Mouse (Mus musculus) liver, embryonic 14.5 days (tissue): Measurements from ENCODE around the gene Hyal6. TPM values are rescaled to one million over a fixed set of nuclear protein-coding genes. Genes with fewer than 3 reads are reported as not detected.

Source experiments
- ATAC-seq: fragments of 200-750 bp; cut with Nextera tagmentation; 2 replicates; pipeline ENCODE4 v1.8.0; 2017; ENCODE audit warnings: moderate number of reproducible peaks, mild to moderate bottlenecking, moderate library complexity; ENCODE audit not compliant: insufficient read depth
- DNase-seq, 3 experiments: peaks; one replicate each; pipeline ENCODE4 v3.0.0-alpha.2; 2012 to 2013; ENCODE audit warnings: low read depth in 3 of 3, low spot score in 3 of 3
- H3K27ac ChIP-seq: fragments of 300-500 bp; sonication (generic); 2 replicates; pipeline ENCODE4 v1.5.1; 2014; ENCODE audit warnings: moderate library complexity, mild to moderate bottlenecking, control low read depth, inconsistent platforms
- H3K27me3 ChIP-seq: fragments of 300-500 bp; sonication (generic); 2 replicates; pipeline ENCODE4 v1.6.1; 2014; ENCODE audit warnings: mild to moderate bottlenecking, low read length, moderate library complexity; ENCODE audit not compliant: control insufficient read depth, insufficient read depth
- H3K36me3 ChIP-seq: fragments of 300-500 bp; sonication (generic); replicated peaks from 2 replicates; pipeline ENCODE4 v1.6.1; 2014; ENCODE audit warnings: low read depth; ENCODE audit not compliant: control insufficient read depth, insufficient read depth
- H3K4me1 ChIP-seq, 2 experiments: fragments of 200-500 bp in 1 of 2; fragments of 300-500 bp in 1 of 2; sonication (generic) in 1 of 2; replicated peaks; 2 replicates each; pipeline ENCODE4 v1.6.1; 2012 to 2014; ENCODE audit warnings: antibody characterized with exemption in 1 of 2, inconsistent platforms in 1 of 2, low read length in 1 of 2; ENCODE audit not compliant: control insufficient read depth in 2 of 2, insufficient read depth in 2 of 2
- H3K4me2 ChIP-seq: fragments of 300-500 bp; sonication (generic); 2 replicates; pipeline ENCODE4 v1.6.1; 2014; ENCODE audit warnings: low read depth, mild to moderate bottlenecking, control low read depth, moderate library complexity
- H3K4me3 ChIP-seq, 2 experiments: fragments of 200-500 bp in 1 of 2; fragments of 300-500 bp in 1 of 2; sonication (generic) in 1 of 2; 2 replicates each; pipeline ENCODE4 v1.5.1; 2012 to 2014; ENCODE audit warnings: low read depth in 2 of 2, low read length in 2 of 2, mild to moderate bottlenecking in 2 of 2, control low read depth in 1 of 2, inconsistent platforms in 1 of 2, moderate library complexity in 1 of 2; ENCODE audit not compliant: insufficient read depth in 1 of 2
- H3K9ac ChIP-seq: fragments of 300-500 bp; sonication (generic); replicated peaks from 2 replicates; pipeline ENCODE4 v1.6.1; 2014; ENCODE audit warnings: mild to moderate bottlenecking, control low read depth, moderate library complexity
- H3K9me3 ChIP-seq: fragments of 300-500 bp; sonication (generic); 2 replicates; pipeline ENCODE4 v1.6.1; 2016; ENCODE audit warnings: low read length, mixed read lengths; ENCODE audit not compliant: control insufficient read depth
- CTCF ChIP-seq: IDR thresholded peaks from 2 replicates; pipeline ENCODE4 v1.5.1; 2016; ENCODE audit warnings: antibody characterized with exemption, low read depth, control low read depth
- EP300 ChIP-seq: IDR thresholded peaks from 2 replicates; pipeline ENCODE4 v1.6.1; 2016; ENCODE audit warnings: antibody characterized with exemption, low read depth
- WGBS: fragments of 180-500 bp; shearing (Covaris S2); extraction: QIAGEN DNeasy Blood & Tissue Kit; methylation state at CpG from one replicate; pipeline ENCODE4 v1.1.7; 2014; ENCODE audit not compliant: insufficient replicate concordance; 5-methylcytosine and 5-hydroxymethylcytosine counted together
- polyA plus RNA-seq, 2 experiments: library from polyadenylated mRNA; depleted of rRNA in 1 of 2; stranded (reverse) in 1 of 2; unstranded in 1 of 2; fragments of >200 nt; fragmentation: Nextera tagmentation in 1 of 2; extraction: Ambion mirVana in 1 of 2; gene quantifications; 2 replicates each; pipeline versions ENCODE4 v1.2.1 to v1.2.3; 2012 to 2014

The Hyal6 gene
- polyA plus RNA-seq (2012; rRNA removed) (not detected in 2 replicates), polyA plus RNA-seq (2014; fragmentation: Nextera tagmentation; extraction: Ambion mirVana) (0.03 TPM in 1 of 2 replicates, not detected in the other)

DNA sequence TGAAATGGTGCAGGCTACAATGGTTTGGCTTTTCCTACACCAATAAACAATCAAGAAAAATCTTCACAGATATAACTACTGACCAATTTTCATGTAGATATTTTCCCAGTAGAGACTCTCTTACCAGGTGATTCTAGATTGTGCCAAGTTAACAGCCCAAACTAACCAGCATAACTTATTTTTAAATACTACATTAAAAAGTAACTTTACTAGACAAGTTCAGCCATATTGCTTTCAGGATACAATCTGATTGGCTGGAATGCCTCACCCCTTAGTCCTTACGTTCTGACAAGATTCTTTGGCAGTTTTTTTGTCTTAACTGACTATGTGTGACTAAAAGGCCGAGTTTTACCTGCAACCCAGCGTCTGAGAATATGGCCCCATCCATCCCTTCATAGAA lies at the start of gene Hyal6:
Hyal6 (plus strand) TSS at position 301 of the 400 bp plus-strand sequence.
- ATAC-seq (no peak), DNase-seq (no peak)
- Histone ChIP-seq H3K4me3 (no peak within 1 kb of the TSS), H3K36me3 (no peaks in the 10 kb centered on the region), H3K4me2 (no peak within 1 kb of the TSS), H3K4me1 (no peaks in the 10 kb centered on the region), H3K27ac (no peak within 1 kb of the TSS), H3K9me3 (no peaks in the 10 kb centered on the region), H3K9ac (no peak within 1 kb of the TSS), H3K27me3 (no peaks in the 10 kb centered on the region)
- WGBS = 46% methylated on average over 3 of the region's 3 CpGs
- TF ChIP-seq CTCF (no peak), EP300 (no peak)

DNA sequence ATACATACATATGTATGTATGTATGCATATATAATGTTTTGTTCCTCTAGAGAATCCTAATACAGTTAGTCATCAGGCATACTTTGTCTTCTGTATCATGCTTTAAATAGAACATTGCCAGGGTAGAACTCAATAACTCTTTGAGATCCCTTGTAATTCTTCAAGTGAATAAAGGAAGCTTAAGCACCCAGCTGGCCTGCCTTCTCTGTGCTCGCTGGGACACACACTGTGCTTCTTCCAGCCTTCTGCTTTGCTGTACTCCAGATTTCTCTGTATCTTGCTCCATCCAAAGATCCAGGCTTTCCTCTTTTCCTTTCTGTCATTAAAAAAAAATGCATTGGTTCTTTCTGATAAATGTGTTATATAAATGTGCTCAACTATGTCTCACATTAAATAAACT lies 45.2 kb upstream of the Hyal6 start:
- Histone ChIP-seq H3K4me3 (no peak overlapping the region), H3K4me1 (no peaks in the 10 kb centered on the region), H3K27me3 (no peaks in the 10 kb centered on the region), H3K9me3 (no peaks in the 10 kb centered on the region), H3K27ac (no peak overlapping the region), H3K9ac (no peak overlapping the region), H3K36me3 (no peaks in the 10 kb centered on the region), H3K4me2 (no peak overlapping the region)
- TF ChIP-seq EP300 (no peak), CTCF (no peak)
- WGBS = 48% methylated on average over 1 of the region's 1 CpGs
- DNase-seq (no peak), ATAC-seq (no peak)

DNA sequence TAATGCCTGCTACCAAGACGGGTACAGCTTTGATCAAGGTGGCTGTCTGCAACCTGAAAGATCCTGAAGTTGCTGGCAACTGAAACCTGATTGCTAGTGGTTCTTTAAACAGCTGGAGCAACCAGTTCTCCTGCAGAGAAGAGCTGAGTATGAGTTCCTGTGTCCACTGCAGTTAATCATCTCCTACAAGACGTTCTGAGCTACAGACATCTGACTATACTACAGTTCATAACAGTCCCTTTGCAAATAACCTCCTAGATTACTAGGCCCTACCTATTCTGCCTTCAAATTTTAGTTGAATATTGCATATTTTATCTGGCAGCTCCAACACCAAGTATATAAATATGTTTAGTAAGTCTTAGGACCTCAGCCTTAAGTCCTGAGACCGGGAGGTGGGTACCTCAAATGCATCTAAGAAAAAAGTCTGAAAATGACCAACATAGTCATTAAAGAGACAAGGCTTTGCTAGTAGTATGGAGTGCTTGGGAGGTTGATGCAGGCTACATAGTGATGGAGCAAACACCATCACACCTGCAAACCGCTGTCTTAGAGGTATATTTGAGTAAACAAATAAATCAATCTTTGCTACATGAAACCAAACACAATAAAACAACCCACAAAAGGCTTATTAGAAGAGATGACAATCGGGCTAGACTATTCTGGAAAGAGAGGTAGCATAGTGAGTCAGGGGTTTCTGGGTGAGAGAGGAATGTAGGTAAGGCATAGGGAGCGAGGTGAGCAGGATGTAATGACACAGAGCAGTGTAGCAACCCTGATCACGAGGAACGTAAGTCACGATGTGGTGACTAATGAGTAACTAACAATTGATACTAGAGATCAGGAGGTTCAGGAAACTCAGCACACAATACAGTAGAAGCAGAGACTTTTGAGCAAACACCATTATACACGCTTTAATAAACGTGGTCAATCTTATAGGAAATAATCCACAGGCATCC lies 38.3 kb upstream of the Hyal6 start:
- ATAC-seq (no peak), DNase-seq (no peak)
- Histone ChIP-seq H3K4me1 (no peaks in the 10 kb centered on the region), H3K4me2 (no peak overlapping the region), H3K27ac (no peak overlapping the region), H3K4me3 (no peak overlapping the region), H3K36me3 (no peaks in the 10 kb centered on the region), H3K9ac (no peak overlapping the region), H3K27me3 (no peaks in the 10 kb centered on the region), H3K9me3 (no peaks in the 10 kb centered on the region)
- TF ChIP-seq EP300 = no peak
- TF ChIP-seq CTCF = no peak
- 53% methylated on average over 11 of the region's 11 CpGs for WGBS

DNA sequence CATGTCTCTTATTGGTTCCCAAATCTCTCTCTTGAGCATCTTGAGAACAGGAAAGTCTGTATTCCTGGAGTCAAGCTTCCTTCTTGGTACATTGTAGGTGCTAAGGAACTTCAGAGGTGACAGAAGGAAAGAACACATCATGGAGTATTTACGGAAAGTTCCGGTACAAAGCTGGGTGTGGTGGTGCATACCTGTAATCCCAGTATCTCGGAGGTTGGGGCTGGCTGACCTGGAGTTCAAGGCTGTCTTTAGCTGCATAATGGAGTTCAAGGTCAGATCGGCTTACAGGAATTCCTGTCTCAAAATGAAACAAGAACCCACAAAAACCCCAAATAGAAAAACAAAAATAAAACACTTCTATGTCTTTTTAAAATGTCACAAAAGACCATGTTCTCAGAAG lies 36.9 kb upstream of the Hyal6 start:
- Histone ChIP-seq H3K4me2 (no peak overlapping the region), H3K9ac (no peak overlapping the region), H3K36me3 (no peaks in the 10 kb centered on the region), H3K9me3 (no peaks in the 10 kb centered on the region), H3K4me1 (no peaks in the 10 kb centered on the region), H3K27me3 (no peaks in the 10 kb centered on the region), H3K4me3 (no peak overlapping the region), H3K27ac (no peak overlapping the region)
- DNase-seq = no peak
- no peak for TF ChIP-seq EP300
- no peak for TF ChIP-seq CTCF
- WGBS = 65% methylated on average over 4 of the region's 4 CpGs
- no peak for ATAC-seq

DNA sequence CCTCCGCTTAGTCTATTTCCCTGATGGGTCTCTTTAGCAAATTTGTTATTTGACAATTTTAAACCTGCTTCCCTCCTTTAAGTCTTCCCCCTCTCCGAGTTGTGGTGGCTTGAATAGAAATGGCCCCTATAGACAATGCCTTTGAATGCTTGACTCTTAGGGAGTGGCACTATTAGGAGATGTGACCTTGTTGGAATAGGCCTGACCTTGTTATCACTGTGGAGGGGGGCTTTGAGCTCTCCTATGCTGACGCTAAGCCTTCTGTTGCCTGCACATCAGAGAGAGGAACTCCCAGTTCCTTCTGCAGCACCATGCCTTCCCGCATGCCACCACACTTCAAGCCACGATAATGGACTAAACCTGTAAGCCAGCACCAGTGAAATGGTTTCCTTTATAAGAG lies 35.8 kb upstream of the Hyal6 start:
- Histone ChIP-seq H3K4me1 (no peaks in the 10 kb centered on the region), H3K4me3 (no peak overlapping the region), H3K36me3 (no peaks in the 10 kb centered on the region), H3K4me2 (no peak overlapping the region), H3K9ac (no peak overlapping the region), H3K27me3 (no peaks in the 10 kb centered on the region), H3K9me3 (no peaks in the 10 kb centered on the region), H3K27ac (no peak overlapping the region)
- ATAC-seq (no peak), DNase-seq (no peak)
- WGBS = 57% methylated on average over 5 of the region's 5 CpGs
- no peak for TF ChIP-seq CTCF
- TF ChIP-seq EP300 = no peak
